Mouse (Mus musculus) mature B cell (primary cell): Measurements from ENCODE around the gene Tsc2.

Source experiments
- in situ Hi-C: fragments of 300-500 bp; cut with MboI; formaldehyde crosslinking; loops from 2 replicates; pipeline ENCODE4 v1.14.3; 2019

Tsc2 gene

DNA sequence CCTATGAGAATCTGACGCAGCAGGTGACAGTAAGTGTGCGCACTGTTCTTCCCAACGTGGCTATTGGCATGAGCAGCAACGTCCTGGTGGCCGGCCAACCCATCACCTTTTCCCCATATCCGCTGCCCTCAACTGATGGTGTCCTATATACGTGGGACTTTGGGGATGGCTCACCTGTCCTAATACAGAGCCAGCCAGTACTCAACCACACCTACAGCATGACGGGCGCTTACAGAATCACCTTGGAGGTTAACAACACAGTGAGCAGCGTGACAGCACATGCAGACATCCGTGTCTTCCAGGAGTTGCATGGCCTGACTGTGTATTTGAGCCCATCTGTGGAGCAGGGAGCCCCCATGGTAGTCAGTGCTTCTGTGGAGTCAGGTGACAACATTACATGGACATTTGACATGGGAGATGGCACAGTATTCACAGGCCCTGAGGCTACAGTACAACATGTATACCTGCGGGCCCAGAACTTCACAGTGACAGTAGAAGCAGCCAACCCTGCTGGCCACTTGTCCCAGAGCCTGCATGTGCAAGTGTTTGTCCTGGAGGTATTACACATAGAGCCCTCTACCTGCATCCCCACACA, 59.7 kb downstream of the Tsc2 start:
- in situ Hi-C loops = no loop called here

DNA sequence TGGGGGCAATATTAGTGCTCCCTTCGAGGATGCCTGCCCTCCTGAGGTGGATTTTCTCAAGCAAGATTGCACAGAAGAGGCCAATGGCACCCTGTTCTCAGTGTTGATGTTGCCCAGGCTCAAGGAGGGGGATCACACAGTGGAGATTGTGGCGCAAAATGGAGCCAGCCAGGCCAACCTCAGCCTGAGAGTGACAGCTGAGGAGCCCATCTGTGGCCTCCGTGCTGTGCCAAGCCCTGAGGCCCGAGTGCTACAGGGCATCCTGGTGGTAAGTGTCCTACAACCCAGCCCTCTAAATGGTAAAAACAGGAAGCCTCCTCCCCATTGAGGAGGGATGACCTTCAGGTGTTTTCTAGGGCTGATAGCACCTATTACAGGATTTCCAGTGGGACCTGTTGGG, 62.6 kb downstream of the Tsc2 start:
- in situ Hi-C loops = no loop called here

DNA sequence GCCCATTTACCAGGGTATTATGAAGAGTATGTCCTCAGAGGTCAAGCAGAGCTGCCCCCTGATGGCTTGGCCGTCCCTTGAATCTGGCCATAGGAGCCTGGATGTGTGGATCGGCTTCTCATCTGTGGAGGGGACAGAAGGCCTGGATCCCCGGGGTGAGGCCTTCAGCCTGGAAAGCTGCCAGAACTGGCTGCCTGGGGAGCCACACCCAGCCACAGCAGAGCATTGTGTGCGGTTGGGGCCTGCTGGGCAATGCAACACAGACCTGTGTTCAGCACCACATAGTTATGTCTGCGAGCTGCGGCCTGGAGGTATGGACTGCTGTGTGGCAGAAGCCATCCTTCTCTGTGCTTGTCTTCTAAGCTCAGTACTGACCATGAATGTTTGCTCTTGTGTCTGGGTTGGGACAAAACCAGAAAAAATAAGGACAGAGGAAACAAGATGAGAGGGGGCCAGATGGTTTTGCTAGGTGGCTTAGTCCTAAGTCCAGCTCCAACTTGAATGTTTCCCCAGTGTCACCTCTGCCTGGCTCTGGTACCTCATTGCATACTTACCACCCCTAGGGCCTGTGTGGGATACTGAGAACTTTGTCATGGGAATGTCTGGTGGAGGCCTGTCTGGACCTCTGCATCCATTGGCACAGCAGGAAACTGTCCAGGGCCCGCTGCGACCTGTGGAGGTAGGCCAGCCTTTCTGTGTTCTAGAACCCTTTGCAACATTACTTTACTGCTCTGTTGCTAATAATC, 65.2 kb downstream of the Tsc2 start:
- in situ Hi-C loops = no loop called here

DNA sequence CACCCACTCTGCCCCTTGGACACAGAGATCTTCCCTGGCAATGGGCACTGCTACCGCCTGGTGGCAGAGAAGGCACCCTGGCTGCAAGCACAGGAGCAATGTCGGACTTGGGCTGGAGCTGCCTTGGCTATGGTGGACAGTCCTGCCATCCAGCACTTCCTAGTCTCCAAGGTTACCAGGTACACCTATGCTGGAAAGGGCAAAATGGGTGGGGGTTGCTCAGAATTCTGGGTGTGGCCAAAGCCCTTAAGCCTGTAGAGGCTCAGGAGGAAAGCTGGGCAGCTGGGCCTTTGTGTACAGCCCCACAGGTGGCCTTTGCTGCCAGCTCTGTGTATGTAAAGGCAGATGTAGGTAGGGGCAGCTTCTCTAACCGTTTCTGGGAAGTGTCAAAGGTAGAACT, 66.6 kb downstream of the Tsc2 start:
- in situ Hi-C loops = no loop called here

DNA sequence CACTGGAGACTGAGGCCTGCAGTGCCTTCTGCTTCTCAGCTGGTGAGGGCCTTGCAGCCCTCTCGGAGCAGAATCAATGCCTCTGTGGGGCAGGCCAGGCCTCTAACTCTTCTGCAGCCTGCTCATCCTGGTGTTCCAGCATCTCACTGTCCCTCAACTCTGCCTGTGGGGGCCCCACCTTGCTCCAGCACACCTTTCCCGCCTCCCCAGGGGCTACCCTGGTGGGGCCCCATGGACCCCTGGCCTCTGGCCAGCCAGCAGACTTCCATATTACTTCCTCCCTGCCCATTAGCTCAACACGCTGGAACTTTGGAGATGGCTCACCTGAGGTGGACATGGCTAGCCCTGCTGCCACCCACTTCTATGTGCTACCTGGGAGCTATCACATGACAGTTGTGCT, 67.3 kb downstream of the Tsc2 start:
- in situ Hi-C loops = no loop called here

DNA sequence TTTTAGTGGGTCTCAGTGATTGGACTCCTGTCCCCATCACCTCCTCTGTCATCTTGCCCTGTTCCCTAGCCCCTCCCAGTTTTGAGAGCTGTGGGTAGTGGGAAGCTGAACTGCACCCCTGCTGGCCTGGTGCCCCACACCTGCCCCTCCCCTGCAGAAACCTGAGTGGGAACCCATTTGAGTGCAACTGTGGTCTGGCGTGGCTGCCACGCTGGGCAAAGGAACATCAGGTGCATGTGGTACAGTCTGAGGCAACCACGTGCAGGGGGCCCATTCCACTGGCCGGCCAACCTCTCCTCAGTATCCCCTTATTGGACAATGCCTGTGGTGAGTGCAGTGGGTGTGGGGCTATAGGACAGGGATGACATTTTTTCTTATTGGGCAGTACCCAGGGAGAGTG, 68.0 kb downstream of the Tsc2 start:
- in situ Hi-C loops = no loop called here

DNA sequence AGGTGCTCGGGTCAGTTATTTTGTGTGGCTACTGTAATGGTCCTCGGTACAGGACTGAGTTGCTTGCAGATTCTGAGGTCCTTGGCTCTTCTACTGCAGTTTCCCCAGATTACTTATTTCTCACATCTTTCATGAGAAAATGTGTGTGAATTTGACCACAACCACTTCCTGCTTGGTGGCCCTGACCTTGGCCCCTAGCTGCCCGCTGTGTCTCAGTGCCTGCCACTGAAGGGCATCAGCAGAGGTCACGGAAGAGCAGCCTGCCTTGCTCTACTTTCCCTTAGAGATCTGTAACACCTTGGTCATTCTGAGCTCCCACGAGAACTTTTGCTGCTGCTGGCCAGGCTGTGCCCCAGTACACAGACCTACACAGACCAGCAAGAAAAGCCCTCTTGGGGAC, 68.8 kb downstream of the Tsc2 start:
- in situ Hi-C loops = no loop called here

DNA sequence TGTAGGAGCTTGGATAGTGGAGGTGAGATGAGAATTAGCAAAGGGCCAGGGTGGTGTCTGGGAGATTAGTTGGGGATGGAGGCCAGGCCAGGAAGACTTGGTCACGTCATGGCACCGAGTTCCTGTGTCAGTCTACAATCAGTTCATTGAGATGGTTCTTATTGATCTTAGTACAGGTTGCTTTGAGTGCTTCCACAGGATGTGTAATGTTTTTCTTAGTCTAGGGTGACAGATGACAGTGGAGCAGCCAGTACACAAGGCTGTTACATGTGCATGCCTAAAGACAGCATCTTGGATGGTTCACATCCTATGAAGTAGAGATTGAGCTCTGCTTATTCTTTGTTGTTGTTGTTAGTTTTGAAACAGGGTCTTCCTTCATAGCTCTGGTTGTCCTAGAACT, 70.8 kb downstream of the Tsc2 start:
- in situ Hi-C loops = no loop called here

DNA sequence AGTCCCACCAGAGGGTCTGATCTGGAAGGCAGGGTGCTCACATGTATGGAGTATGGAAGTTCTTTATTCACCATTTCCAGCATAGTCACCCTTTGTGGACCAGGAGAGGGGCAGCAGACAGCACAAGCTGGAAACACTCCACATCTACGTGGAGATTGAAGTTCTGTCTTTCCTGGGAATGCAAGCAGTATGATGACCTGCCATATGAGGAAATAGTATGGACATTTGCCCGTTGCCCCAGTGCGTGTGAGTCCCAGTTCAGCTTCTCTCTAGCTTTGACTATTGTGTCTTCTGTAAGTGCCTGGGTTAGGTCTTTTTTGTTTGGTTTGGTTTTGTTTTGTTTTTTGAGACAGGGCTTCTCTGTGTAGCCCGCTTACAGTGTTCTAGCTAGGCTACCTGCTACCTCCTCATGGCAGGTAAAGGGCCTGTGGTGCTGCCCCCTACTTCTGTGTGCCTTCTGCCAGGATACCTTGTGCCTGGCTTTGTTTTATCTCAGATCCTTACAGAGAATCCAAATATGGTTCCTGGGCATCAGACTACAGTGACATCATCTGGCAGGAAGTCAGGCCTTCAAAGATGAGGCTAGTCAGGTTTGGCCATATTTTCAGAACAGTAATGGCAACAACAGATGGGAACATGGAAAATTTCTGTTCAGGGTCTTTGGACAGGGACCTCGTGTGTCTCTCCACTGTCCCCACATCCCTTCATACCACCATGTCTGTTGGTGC, 72.0 kb downstream of the Tsc2 start:
- in situ Hi-C loops = no loop called here

DNA sequence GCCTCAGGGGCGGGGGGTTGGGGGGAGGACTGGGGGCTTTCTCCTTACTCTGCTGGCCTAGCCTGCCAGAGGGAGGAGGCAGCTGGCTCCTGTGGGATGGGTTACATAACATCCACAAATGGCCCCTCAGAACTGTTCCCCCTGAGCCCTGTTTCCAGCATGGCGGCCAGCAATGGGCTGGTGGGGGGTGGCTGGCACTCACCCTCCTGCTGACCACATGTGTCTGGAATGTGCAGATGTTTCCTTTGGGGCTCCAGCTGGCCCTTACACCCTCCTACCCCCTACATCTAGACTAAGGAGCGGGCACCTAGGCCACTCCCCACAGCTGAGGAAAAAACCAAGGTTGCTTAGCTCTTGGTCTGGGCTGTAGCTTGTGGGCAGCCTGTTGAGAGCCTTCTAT, 73.3 kb downstream of the Tsc2 start:
- in situ Hi-C loops = no loop called here

DNA sequence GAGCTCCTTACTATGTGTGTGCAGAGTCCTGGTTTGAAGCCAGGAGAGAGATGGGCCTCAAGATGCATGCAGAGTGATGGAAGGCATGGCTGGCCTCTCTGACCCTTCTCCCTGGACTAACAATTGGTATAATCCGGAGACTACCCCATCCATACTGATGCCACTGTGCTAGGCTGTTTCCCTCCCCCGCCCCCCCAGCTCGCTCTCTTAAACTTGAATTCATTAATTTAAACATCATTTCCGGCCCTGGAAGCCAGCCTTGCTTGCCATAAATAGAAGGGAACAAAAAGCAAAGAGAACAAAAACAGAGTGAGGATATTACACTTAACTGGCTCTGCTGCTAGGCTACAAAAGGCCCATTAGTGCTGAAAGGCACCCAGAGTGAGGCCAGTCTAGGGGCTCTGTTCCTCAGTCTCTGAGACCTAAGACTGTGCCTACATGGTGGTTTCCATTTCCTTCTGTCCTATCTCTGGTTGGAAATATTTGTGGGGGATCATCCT, 73.8 kb downstream of the Tsc2 start:
- in situ Hi-C loops = no loop called here

DNA sequence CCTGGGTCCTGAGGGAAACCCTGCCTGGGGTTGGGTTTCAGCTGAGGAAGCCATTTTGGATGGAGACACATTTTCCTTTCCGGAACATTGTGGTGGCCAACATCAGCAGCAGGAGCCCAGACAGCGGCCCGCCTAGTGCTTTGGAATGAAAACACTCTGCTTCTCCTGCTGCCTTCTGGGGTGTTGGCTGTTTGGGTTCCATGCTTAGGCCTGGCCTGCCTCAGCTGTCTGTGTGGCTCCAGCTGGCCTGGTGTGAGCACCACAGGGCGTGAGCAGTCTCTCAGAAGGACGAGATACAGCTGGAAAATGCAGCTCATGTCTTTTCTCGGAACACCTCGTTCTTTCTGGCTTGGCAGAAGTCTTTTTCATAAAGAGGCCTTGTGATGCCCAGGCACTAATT, 75.3 kb downstream of the Tsc2 start:
- in situ Hi-C loops = no loop called here

DNA sequence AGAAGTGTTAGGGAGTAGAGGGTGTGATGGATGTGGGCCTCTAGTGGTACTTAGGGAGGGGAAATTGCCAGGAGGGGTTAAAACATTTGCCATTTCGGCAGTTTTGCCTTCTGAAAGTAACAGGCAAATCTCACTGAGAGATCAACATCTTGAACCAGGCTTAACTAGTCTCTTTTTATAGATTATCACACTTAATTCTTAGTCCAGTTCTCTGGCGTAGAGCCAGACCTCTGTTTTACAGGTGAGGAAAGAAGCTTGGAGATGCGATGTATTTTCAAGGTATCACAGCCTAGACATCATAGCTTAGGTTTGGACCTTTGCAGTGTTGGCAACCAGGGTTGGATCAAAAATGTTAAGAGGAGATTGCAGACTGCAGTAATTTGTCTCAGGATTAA, 81.4 kb downstream of the Tsc2 start:
- in situ Hi-C loops = no loop called here

DNA sequence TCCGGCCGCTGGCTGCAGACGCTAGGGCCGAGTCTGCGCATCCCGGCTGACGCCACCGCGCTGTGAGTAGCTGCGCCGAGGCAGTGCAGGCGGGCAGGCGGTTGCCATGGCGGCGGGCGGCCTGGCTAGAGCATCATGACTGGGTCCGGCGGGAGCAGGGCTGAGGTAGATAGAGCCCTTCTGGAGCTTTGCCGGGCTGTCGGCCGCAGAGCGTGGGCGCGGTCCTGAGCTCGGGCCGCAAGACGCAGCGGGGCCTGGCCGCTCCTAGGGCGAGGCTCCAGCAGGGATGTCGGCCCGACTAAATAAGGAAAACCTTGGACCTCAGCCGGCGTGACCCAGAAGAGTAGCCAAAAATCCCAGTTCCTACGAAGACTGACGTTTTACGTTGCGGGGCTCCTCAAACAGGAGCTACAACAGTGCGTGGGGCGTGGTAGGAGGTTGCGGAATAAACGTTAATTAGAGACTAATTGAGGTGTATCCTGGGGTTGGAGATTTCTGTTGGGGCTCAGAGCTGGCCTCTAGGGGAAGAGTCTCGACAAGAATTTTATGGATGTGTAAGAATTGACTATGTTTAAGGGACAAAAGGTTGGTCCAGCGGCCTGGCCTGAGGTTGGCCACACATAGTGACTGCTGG, 81.9 kb downstream of the Tsc2 start:
- in situ Hi-C loops = no loop called here

DNA sequence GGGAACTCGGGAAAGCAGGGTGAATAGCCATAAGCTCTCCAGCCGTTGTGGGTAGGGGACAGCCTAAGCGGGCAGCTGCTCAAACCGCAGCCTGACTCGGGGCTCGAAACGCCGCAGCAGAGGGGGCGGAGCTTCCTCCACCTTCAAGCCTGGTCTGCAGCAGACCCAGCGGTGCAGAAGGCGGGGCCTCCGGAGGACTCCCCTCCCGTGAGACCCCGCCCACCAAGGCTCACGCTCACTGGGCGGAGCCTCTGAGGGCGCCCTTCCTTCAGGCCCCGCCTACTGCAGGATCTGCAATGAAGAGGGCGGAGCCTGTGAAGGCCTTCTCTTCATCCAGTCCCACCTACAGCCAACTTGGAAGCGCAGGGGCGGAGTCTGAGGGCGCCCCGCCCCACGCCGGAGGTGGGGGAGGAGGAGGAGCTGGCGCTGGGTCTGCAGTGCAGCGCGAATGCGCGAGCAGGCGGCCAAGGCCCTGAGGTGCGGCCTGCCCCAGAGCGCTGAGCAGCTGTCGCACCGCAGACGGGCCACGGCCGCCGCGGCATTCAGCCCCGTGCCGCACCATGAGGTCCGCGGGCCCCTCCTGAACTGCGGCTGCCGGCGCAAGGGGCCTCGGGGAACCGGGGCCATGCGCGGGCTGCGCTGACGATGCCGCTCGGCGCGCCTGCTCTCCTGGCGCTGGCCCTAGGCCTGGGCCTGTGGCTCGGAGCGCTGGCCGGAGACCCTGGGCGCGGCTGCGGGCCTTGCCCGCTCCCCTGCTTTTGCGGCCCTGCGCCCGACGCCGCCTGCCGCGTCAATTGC, 82.6 kb downstream of the Tsc2 start, which contains the start of gene Pkd1:
TSS of gene Pkd1 (plus strand) at position 217 of the 798 bp plus-strand sequence.
- in situ Hi-C loops = loop anchor here (10.0 kb wide), 1 partner anchor 85 kb away; the partner anchor contains the start of genes Nthl1 and Tsc2

DNA sequence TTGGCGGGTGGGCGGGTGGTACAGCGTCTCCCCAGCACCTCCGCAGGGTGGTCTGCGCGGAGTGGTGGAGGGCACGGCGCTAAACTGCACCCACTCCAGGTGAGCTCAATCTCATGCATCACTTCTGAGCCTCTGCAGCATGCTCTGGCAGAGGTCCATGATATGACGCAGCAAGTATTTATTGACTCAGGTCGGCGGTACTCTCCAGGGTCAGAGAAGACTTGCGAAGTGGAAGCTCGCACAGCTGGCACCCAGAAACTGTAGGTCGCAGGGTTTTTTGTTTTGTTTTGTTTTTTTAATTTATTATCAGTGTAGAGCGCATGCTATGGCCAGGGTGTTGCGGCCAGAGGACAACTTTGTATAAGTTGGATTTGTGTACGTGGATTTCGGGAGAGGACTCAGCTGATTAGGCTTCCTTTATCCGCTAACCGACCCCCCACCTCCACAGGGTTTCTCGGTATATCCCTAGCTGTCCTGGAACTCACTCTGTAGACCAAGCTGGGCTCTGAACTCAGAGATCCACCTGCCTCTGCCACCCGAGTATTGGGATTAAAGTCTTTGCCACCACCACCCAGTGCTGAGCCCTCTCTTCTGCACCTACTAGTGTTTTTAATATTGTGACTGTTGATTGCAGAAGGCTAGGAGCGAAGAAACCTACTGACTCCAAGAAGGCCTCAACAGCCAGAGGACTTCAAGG, 83.4 kb downstream of the Tsc2 start:
- in situ Hi-C loops = loop anchor here (10.0 kb wide), 1 partner anchor 86 kb away; the partner anchor contains the start of genes Nthl1 and Tsc2

DNA sequence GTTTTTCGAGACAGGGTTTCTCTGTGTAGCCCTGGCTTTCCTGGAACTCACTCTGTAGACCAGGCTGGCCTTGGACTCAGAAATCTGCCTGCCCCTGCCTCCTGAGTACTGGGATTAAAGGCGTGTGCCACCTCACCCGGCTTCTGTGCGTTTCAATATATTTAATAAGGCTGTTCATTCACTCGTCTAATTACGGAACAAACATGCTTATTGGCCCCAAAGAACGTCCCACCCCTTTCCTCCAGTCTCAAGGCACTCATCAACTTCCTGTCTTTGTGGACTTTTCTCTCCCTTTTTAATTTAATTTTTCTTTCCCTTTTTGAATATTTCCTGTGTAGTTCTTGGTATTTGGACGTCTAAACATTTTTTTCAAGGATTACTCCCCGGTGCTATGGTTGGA, 84.0 kb downstream of the Tsc2 start:
- in situ Hi-C loops = loop anchor here (10.0 kb wide), 1 partner anchor 86 kb away; the partner anchor contains the start of genes Nthl1 and Tsc2

DNA sequence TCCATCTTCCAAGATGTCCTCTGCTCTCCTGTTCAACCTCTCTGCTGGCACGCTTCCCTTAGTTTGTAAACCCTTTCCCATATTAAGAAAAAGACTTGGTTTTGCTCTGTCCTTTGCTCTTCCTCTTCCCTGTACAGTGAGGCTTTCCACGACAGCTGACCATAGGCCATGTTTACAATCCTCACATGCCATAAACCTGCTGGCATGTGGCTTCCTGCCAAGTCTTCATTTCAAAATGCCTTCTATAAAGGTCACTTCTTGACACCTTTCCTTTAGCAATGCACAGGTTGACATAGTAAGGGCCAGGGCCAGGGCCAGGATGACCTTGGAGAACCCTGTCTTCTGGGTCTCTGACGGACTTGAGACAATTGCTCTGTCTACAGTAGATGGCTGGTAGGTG, 86.2 kb downstream of the Tsc2 start:
- in situ Hi-C loops = loop anchor here (10.0 kb wide), 1 partner anchor 89 kb away; the partner anchor contains the start of genes Nthl1 and Tsc2
